Mouse (Mus musculus): Measurements from ENCODE around the gene Pvalb. TPM values are rescaled to one million over a fixed set of nuclear protein-coding genes. Genes with fewer than 3 reads are reported as not detected.

Gene Pvalb
- polyA plus RNA-seq, 1 experiment from 2014 or later = 9.0 TPM

- WGBS = 88% methylated on average over 3 of the region's 3 CpGs
- Histone ChIP-seq H3K4me1 (replicated peaks) (0 out of 2 replicates have a peak, but pooled peaks cover 5% of the 10 kb centered on the region), H3K4me2 (no peak overlapping the region), H3K9me3 (no peaks in the 10 kb centered on the region), H3K27me3 (no peaks in the 10 kb centered on the region), H3K9ac (no peak overlapping the region), H3K36me3 (no peaks in the 10 kb centered on the region), H3K27ac (replicated peaks) (no peak overlapping the region), H3K4me3 (no peak overlapping the region)
- ATAC-seq (ENCODE audit: low FRiP score, low read depth) = no peak
Measured at GRCm38 (mm10) chr15:78188546-78188945, 17.7 kb downstream of the Pvalb start.

DNA sequence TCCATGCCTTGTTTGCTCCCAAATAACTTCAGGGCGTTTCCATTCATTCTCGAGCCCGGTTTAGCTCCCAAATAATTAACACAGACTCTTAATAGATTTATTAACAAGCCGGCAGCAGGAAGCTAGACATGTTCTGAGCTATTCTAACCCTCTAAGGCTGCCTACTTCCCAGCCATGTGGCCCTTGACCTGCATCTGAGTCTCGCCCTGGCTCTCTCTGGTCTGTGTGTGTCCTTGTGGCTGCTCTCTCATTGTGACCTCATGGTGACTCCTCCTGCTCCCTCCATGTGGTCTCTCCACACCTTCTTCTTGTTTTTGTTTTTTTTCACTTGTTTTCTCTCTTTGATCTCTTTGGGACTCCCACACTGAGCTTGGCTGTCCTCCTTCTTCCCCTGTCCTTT, 19.3 kb downstream of the Pvalb start:
- no peak overlapping the region for H3K4me3 ChIP-seq
- no peak overlapping the region for H3K9ac ChIP-seq
- no peak overlapping the region for H3K4me2 ChIP-seq
- H3K27me3 ChIP-seq = no peaks in the 10 kb centered on the region
- 72% methylated on average over 5 of the region's 5 CpGs for WGBS
- ATAC-seq (ENCODE audit: low FRiP score, low read depth) = no peak
- no peaks in the 10 kb centered on the region for H3K36me3 ChIP-seq
- H3K9me3 ChIP-seq = no peaks in the 10 kb centered on the region
- H3K27ac ChIP-seq (replicated peaks) = no peak overlapping the region
- peaks cover 15% of the 10 kb centered on the region for H3K4me1 ChIP-seq (replicated peaks)

GRCm38 (mm10) chr15:78185609-78186008, 20.6 kb downstream of the Pvalb start:
- 93% methylated on average over 4 of the region's 4 CpGs for WGBS
- no peak for ATAC-seq (ENCODE audit: low FRiP score, low read depth)

GRCm38 (mm10) chr15:78184855-78185254, 21.3 kb downstream of the Pvalb start:
- no peaks in the 10 kb centered on the region for H3K27me3 ChIP-seq
- no peak overlapping the region for H3K4me3 ChIP-seq
- no peak overlapping the region; the same call in 1 of the 2 replicates for H3K4me2 ChIP-seq
- 3% methylated on average over 10 of the region's 10 CpGs for WGBS
- H3K9me3 ChIP-seq = no peaks in the 10 kb centered on the region
- peaks cover 26% of the 10 kb centered on the region for H3K4me1 ChIP-seq (replicated peaks)
- no peaks in the 10 kb centered on the region for H3K36me3 ChIP-seq
- H3K9ac ChIP-seq = no peak overlapping the region
- ATAC-seq (ENCODE audit: low FRiP score, low read depth) = no peak
- H3K27ac ChIP-seq (replicated peaks) = no peak overlapping the region

More at GRCm38 (mm10) chr15:78185609-78186008, 20.6 kb downstream of the Pvalb start:
- no peaks in the 10 kb centered on the region for H3K36me3 ChIP-seq
- no peak overlapping the region for H3K9ac ChIP-seq
- no peaks in the 10 kb centered on the region for H3K27me3 ChIP-seq
- no peak overlapping the region for H3K27ac ChIP-seq (replicated peaks)
- H3K4me1 ChIP-seq (replicated peaks) = peaks cover 26% of the 10 kb centered on the region
- no peak overlapping the region for H3K4me2 ChIP-seq
- H3K4me3 ChIP-seq = no peak overlapping the region
- no peaks in the 10 kb centered on the region for H3K9me3 ChIP-seq

- no peaks in the 10 kb centered on the region for H3K27me3 ChIP-seq
- peaks cover 44% of the 10 kb centered on the region for H3K4me1 ChIP-seq (replicated peaks)
- no peak overlapping the region for H3K4me3 ChIP-seq
- no peaks in the 10 kb centered on the region for H3K9me3 ChIP-seq
- ATAC-seq (ENCODE audit: low FRiP score, low read depth) = peak; percentile 72
- H3K9ac ChIP-seq = peak overlapping the region; percentile 9; the same call in 1 of the 2 replicates
- no peaks in the 10 kb centered on the region for H3K36me3 ChIP-seq
- 18% methylated on average over 8 of the region's 8 CpGs for WGBS
- peak overlapping the region; percentile 7; the same call in 1 of the 2 replicates for H3K4me2 ChIP-seq
- H3K27ac ChIP-seq (replicated peaks) = peak overlapping the region; percentile 76
Measured at GRCm38 (mm10) chr15:78181701-78182405, 24.3 kb downstream of the Pvalb start.

GRCm38 (mm10) chr15:78179775-78180174, 26.4 kb downstream of the Pvalb start:
- Histone ChIP-seq H3K4me1 (replicated peaks) (peaks cover 45% of the 10 kb centered on the region), H3K9ac (no peak overlapping the region), H3K27ac (replicated peaks) (no peak overlapping the region), H3K4me3 (no peak overlapping the region), H3K4me2 (no peak overlapping the region), H3K27me3 (no peaks in the 10 kb centered on the region), H3K36me3 (no peaks in the 10 kb centered on the region), H3K9me3 (no peaks in the 10 kb centered on the region)
- WGBS = 72% methylated on average over 3 of the region's 3 CpGs
- ATAC-seq (ENCODE audit: low FRiP score, low read depth) = no peak

GRCm38 (mm10) chr15:78178397-78178796, 27.8 kb downstream of the Pvalb start:
- H3K4me2 ChIP-seq = 0 out of 2 replicates have a peak overlapping the region, but pooled peaks have one; percentile 14
- peak overlapping the region; percentile 63 for H3K27ac ChIP-seq (replicated peaks)
- WGBS = 3% methylated on average over 9 of the region's 9 CpGs
- no peak overlapping the region for H3K4me3 ChIP-seq
- peaks cover 50% of the 10 kb centered on the region for H3K4me1 ChIP-seq (replicated peaks)
- H3K27me3 ChIP-seq = no peaks in the 10 kb centered on the region
- H3K9ac ChIP-seq = no peak overlapping the region
- H3K9me3 ChIP-seq = no peaks in the 10 kb centered on the region
- ATAC-seq (ENCODE audit: low FRiP score, low read depth) = no peak
- no peaks in the 10 kb centered on the region for H3K36me3 ChIP-seq

DNA sequence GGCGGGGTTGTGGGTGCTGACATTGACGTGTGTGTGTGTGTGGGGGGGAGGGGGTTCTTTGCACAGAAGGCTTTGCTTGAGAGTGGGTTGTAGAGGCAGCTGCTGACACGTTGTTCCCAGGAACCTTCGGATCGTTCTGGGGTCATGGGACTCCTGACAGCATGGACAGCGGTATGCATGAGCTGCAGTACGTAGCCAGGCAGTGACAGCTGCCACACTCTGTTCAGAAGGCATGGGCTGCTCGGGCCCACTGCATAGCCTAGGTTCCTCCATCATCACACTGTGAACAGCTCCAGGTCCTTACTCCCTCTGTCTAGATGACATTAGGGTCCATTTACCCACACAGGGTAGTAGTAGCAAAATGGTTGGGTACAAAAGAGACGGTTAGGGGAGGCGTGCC, 28.9 kb downstream of the Pvalb start:
- Histone ChIP-seq H3K9ac (no peak overlapping the region), H3K9me3 (no peaks in the 10 kb centered on the region), H3K36me3 (no peaks in the 10 kb centered on the region), H3K27ac (replicated peaks) (no peak overlapping the region), H3K4me3 (no peak overlapping the region), H3K27me3 (no peaks in the 10 kb centered on the region), H3K4me1 (replicated peaks) (peaks cover 55% of the 10 kb centered on the region), H3K4me2 (no peak overlapping the region)
- ATAC-seq (ENCODE audit: low FRiP score, low read depth) = no peak
- 50% methylated on average over 10 of the region's 10 CpGs for WGBS

GRCm38 (mm10) chr15:78174887-78175245, 31.3 kb downstream of the Pvalb start:
- Histone ChIP-seq H3K9ac (peak overlapping the region; percentile 54), H3K4me3 (peak overlapping the region; percentile 41), H3K27me3 (no peaks in the 10 kb centered on the region), H3K36me3 (no peaks in the 10 kb centered on the region), H3K4me2 (peak overlapping the region; percentile 58), H3K4me1 (replicated peaks) (peaks cover 50% of the 10 kb centered on the region), H3K27ac (replicated peaks) (peak overlapping the region; percentile 89), H3K9me3 (no peaks in the 10 kb centered on the region)
- WGBS = 80% methylated on average over 6 of the region's 6 CpGs
- no peak for ATAC-seq (ENCODE audit: low FRiP score, low read depth)

GRCm38 (mm10) chr15:78173972-78174886, 32.0 kb downstream of the Pvalb start, which contains the start of gene Ift27:
Gene Ift27, minus strand, starts transcription at chr15:78174107.
- H3K4me3 ChIP-seq = peak within 1 kb of the TSS; percentile 73
- H3K4me2 ChIP-seq = peak within 1 kb of the TSS; percentile 93
- peaks cover 50% of the 10 kb centered on the region for H3K4me1 ChIP-seq (replicated peaks)
- peak within 1 kb of the TSS; percentile 65 for H3K9ac ChIP-seq
- H3K27ac ChIP-seq (replicated peaks) = peak within 1 kb of the TSS; percentile 89
- H3K27me3 ChIP-seq = no peaks in the 10 kb centered on the region
- no peaks in the 10 kb centered on the region for H3K9me3 ChIP-seq
- 1% methylated on average over 40 of the region's 40 CpGs for WGBS
- peak; percentile 97 for ATAC-seq (ENCODE audit: low FRiP score, low read depth)
- H3K36me3 ChIP-seq = no peaks in the 10 kb centered on the region

GRCm38 (mm10) chr15:78172899-78173817, 33.0 kb downstream of the Pvalb start:
- 25% methylated on average over 26 of the region's 26 CpGs for WGBS
- H3K27ac ChIP-seq (replicated peaks) = peak overlapping the region; percentile 73
- H3K9ac ChIP-seq = peak overlapping the region; percentile 65
- H3K36me3 ChIP-seq = no peaks in the 10 kb centered on the region
- H3K4me1 ChIP-seq (replicated peaks) = peaks cover 42% of the 10 kb centered on the region
- H3K9me3 ChIP-seq = no peaks in the 10 kb centered on the region
- ATAC-seq (ENCODE audit: low FRiP score, low read depth) = no peak
- peak overlapping the region; percentile 93 for H3K4me2 ChIP-seq
- H3K4me3 ChIP-seq = peak overlapping the region; percentile 73
- no peaks in the 10 kb centered on the region for H3K27me3 ChIP-seq

All from hindbrain, embryonic 15.5 days (tissue).